Mouse (Mus musculus): ENCODE results near the gene Eml2.

The Eml2 gene

GRCm38 (mm10) chr7:19228793-19229148 is 52.5 kb downstream of the Eml2 start:
- in situ Hi-C loops (cut with MboI, MseI) = no loop called here

- in situ Hi-C loops (cut with MboI, MseI) = no loop called here
Measured at GRCm38 (mm10) chr7:19229404-19229803, 53.2 kb downstream of the Eml2 start.

GRCm38 (mm10) chr7:19230041-19230580 is 53.9 kb downstream of the Eml2 start:
- in situ Hi-C loops (cut with MboI, MseI) = loop anchor here (5.0 kb wide), 1 partner anchor 52 kb away; the partner anchor contains the start of genes Ppm1n and Rtn2

- in situ Hi-C loops (cut with MboI, MseI) = loop anchor here (5.0 kb wide), 1 partner anchor 51 kb away; the partner anchor contains the start of genes Ppm1n and Rtn2
Measured at GRCm38 (mm10) chr7:19230899-19231298, 54.7 kb downstream of the Eml2 start.

GRCm38 (mm10) chr7:19231849-19232248 is 55.6 kb downstream of the Eml2 start:
- in situ Hi-C loops (cut with MboI, MseI) = loop anchor here (5.0 kb wide), 1 partner anchor 50 kb away; the partner anchor contains the start of genes Ppm1n and Rtn2

GRCm38 (mm10) chr7:19234652-19235051 is 58.4 kb downstream of the Eml2 start:
- in situ Hi-C loops (cut with MboI, MseI) = loop anchor here (5.0 kb wide), 1 partner anchor 48 kb away; the partner anchor contains the start of genes Ppm1n and Rtn2

GRCm38 (mm10) chr7:19235092-19235671 is 59.0 kb downstream of the Eml2 start:
- in situ Hi-C loops (cut with MboI, MseI) = no loop called here

GRCm38 (mm10) chr7:19236411-19236810 is 60.2 kb downstream of the Eml2 start:
- in situ Hi-C loops (cut with MboI, MseI) = no loop called here

GRCm38 (mm10) chr7:19238344-19238743 is 62.1 kb downstream of the Eml2 start:
- in situ Hi-C loops (cut with MboI, MseI) = no loop called here

- in situ Hi-C loops (cut with MboI, MseI) = no loop called here
Measured at GRCm38 (mm10) chr7:19239423-19239822, 63.2 kb downstream of the Eml2 start.

GRCm38 (mm10) chr7:19239986-19240385 is 63.8 kb downstream of the Eml2 start:
- in situ Hi-C loops (cut with MboI, MseI) = no loop called here

GRCm38 (mm10) chr7:19240905-19241463 is 64.8 kb downstream of the Eml2 start:
- in situ Hi-C loops (cut with MboI, MseI) = no loop called here

- in situ Hi-C loops (cut with MboI, MseI) = no loop called here
Measured at GRCm38 (mm10) chr7:19242005-19242404, 65.8 kb downstream of the Eml2 start.

GRCm38 (mm10) chr7:19243858-19244257 is 67.6 kb downstream of the Eml2 start:
- in situ Hi-C loops (cut with MboI, MseI) = no loop called here

GRCm38 (mm10) chr7:19245083-19245482 is 68.9 kb downstream of the Eml2 start:
- in situ Hi-C loops (cut with MboI, MseI) = no loop called here

GRCm38 (mm10) chr7:19246855-19247254 is 70.6 kb downstream of the Eml2 start:
- in situ Hi-C loops (cut with MboI, MseI) = no loop called here

- in situ Hi-C loops (cut with MboI, MseI) = no loop called here
Measured at GRCm38 (mm10) chr7:19247511-19247910, 71.3 kb downstream of the Eml2 start.

GRCm38 (mm10) chr7:19252078-19252477 is 75.9 kb downstream of the Eml2 start:
- in situ Hi-C loops (cut with MboI, MseI) = no loop called here

- in situ Hi-C loops (cut with MboI, MseI) = no loop called here
Measured at GRCm38 (mm10) chr7:19253437-19253836, 77.2 kb downstream of the Eml2 start.

GRCm38 (mm10) chr7:19255395-19255794 is 79.2 kb downstream of the Eml2 start:
- in situ Hi-C loops (cut with MboI, MseI) = no loop called here

Data from T-helper 1 cell (primary cell).